Mouse (Mus musculus) Patski (cell line): Measurements from ENCODE around the gene Gm11214. TPM values are rescaled to one million over a fixed set of nuclear protein-coding genes. Genes with fewer than 3 reads are reported as not detected.
A peak's percentile ranks its signal among the peaks of the same experiment; 100 is the strongest.

Experiments
- ATAC-seq: fragments of 100-300 bp; one replicate; pipeline ENCODE4 v1.8.0; 2021
- CTCF ChIA-PET: fragments of 350-600 bp; sonication (Branson Sonifier 250); formaldehyde crosslinking; loops from one replicate; lab custom pipeline; 2022; ENCODE audit warnings: inconsistent platforms; lab: Charles Lee
- POLR2A ChIA-PET: fragments of 350-600 bp; sonication (Branson Sonifier 250); formaldehyde crosslinking; loops from one replicate; lab custom pipeline; 2022; ENCODE audit warnings: antibody characterized with exemption, inconsistent platforms; lab: Charles Lee
- DNase-seq: peaks from one replicate; pipeline ENCODE4 v3.0.0-alpha.2; 2011; ENCODE audit warnings: low read depth, low spot score
- H3K27me3 ChIP-seq: fragments of 371-371 bp; one replicate; pipeline ENCODE4 v1.5.1; 2021
- CTCF ChIP-seq: fragments of 100-300 bp; IDR thresholded peaks from one replicate; pipeline ENCODE4 v1.5.1; 2021
- in situ Hi-C: fragments of 300-500 bp; cut with MboI; formaldehyde crosslinking; loops from 3 replicates; pipeline ENCODE4 v1.11.1; 2018; ENCODE audit warnings: low pct_unique_long_range_greater_than_20kb, mixed read lengths
- polyA plus RNA-seq: library from polyadenylated mRNA; unstranded; gene quantifications from one replicate; pipeline ENCODE4 v1.2.3, GENCODE M21; 2021

Gene Gm11214
- polyA plus RNA-seq, 1 experiment from 2014 or later, result not detected

GRCm38 (mm10) chr4:63692351-63692750, 29.2 kb upstream of the Gm11214 start:
- ChIA-PET POLR2A (no interaction called here), CTCF (interaction anchor here (2.0 kb wide), 1 partner anchor 12 kb away, joined by 5 read pairs; no protein-coding TSS in a partner anchor)
- no peak for TF ChIP-seq CTCF
- in situ Hi-C loops, result loop anchor here (25.0 kb wide), 1 partner anchor 795 kb away; no protein-coding TSS in a partner anchor
- no peak for ATAC-seq
- DNase-seq, result no peak
- no peaks in the 10 kb centered on the region for H3K27me3 ChIP-seq

DNA sequence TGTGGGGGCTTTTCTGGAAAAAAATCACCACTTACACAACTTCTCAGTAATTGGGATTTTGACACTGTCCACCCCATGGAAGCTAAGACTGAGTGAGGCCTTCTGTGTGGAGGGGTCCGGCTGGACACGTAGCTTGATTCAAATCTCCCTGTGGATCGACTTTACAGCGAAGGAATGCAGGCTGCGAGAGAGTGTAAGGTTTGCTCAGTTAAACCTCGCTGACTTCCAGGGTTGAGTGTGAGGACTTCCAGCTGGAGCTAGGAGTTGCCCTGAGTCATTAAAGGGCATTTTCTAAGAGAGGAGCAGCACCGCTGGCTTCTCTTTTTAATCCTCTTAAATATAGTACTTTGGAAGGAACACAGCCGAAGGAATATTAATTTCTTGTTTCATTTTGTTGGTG, 24.2 kb upstream of the Gm11214 start:
- in situ Hi-C loops, result loop anchor here (5.0 to 25.0 kb wide), 4 partner anchors 155 to 800 kb away; no protein-coding TSS in a partner anchor

GRCm38 (mm10) chr4:63686157-63686556, 23.0 kb upstream of the Gm11214 start:
- in situ Hi-C loops, result loop anchor here (5.0 to 25.0 kb wide), 4 partner anchors 156 to 801 kb away; no protein-coding TSS in a partner anchor
- no peaks in the 10 kb centered on the region for H3K27me3 ChIP-seq
- POLR2A ChIA-PET, result no interaction called here
- TF ChIP-seq CTCF, result peak; percentile 74
- CTCF ChIA-PET, result interaction anchor here (0.7 to 2.2 kb wide), 17 partner anchors 11 to 269 kb away, joined by 3 to 15 read pairs (median 5); no protein-coding TSS in a partner anchor
- DNase-seq, result no peak
- ATAC-seq, result no peak

More for the DNA sequence above, 24.2 kb upstream of the Gm11214 start:
- ChIA-PET CTCF (interaction anchor here (0.8 to 2.6 kb wide), 13 partner anchors 9 to 162 kb away, joined by 3 to 15 read pairs (median 5); partner anchors contain the start of gene Tex48), POLR2A (no interaction called here)
- TF ChIP-seq CTCF, result no peak
- no peaks in the 10 kb centered on the region for H3K27me3 ChIP-seq
- DNase-seq (no peak), ATAC-seq (no peak)

DNA sequence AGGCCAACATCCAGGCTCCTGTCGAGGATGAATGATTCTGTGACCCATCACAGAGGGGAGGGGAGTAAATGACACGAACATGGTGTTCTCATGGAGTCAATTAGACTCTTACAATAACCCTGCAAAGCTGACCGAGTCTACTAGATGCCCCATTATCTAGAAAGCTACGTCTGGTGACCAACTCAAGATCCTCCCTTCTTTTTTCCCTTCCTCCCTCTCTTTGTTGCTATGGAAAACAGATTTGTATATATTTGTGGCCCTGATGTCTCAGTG, 22.0 kb upstream of the Gm11214 start:
- POLR2A ChIA-PET, result no interaction called here
- ATAC-seq, result no peak

DNA sequence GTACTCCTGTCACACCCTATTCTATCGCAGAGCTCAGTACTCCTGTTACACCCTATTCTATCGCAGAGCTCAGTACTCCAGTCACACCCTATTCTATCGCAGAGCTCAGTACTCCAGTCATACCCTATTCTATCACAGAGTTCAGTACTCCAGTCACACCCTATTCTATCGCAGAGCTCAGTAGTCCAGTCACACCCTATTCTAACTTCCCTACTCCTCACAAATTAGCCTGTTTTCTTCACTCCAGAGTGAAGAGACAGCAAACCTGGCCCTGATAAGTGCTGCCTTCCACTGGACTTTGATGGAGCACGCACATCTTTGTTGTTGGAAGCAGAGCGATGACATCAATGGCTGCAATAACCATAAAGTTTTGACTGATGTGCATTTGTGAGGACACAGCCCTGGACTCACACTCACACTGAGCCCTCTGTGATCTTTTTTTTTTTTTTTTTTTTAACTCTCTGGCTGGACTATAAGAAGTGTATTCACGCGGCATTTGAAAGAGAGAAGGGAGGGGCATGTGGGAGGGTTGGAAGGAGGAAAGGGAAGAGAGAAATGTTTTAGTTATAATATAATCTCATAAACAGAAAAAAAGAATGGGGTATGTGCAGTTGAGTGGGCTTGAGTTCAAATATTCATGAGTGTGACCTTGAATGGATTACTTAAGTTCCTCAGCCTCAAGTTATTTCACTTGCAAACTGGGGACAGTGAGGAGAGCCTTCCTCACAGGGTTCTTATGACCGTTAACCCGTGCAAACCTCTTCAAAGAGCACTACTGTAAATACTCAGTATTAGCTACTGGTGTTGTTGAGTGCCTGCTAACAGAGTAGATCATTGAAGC, 21.5 kb upstream of the Gm11214 start:
- ATAC-seq, result no peak
- no peak for TF ChIP-seq CTCF
- H3K27me3 ChIP-seq, result no peaks in the 10 kb centered on the region
- DNase-seq, result no peak
- in situ Hi-C loops, result loop anchor here (5.0 to 25.0 kb wide), 4 partner anchors 158 to 803 kb away; no protein-coding TSS in a partner anchor
- ChIA-PET POLR2A (no interaction called here), CTCF (interaction anchor here (2.2 kb wide), 1 partner anchor 10 kb away, joined by 8 read pairs; no protein-coding TSS in a partner anchor)

More for the DNA sequence above, 22.0 kb upstream of the Gm11214 start:
- CTCF ChIA-PET, result interaction anchor here (2.2 kb wide), 1 partner anchor 11 kb away, joined by 8 read pairs; no protein-coding TSS in a partner anchor
- no peaks in the 10 kb centered on the region for H3K27me3 ChIP-seq
- no peak for TF ChIP-seq CTCF
- DNase-seq, result no peak
- in situ Hi-C loops, result loop anchor here (5.0 to 25.0 kb wide), 4 partner anchors 157 to 802 kb away; no protein-coding TSS in a partner anchor

DNA sequence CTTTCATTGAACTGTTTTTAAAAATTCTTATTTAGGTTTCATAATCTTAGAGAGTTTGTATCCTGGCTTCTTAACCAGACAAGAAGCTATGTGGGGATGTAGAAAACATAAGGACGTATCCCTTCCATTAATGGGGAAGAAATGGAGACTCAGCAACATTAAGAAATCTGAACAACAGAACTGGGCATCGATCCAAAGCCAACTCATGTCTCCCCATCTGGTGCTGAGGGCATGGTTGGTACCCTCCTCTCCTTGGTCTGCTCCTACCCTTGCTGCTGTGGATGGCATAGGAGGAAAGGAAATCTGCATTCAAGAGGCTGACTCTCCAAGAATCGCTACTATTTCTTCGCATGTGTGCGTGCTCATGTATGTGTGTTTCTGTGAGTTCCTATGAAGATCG, 20.5 kb upstream of the Gm11214 start:
- no peak for DNase-seq
- no peak for ATAC-seq
- H3K27me3 ChIP-seq, result no peaks in the 10 kb centered on the region
- POLR2A ChIA-PET, result no interaction called here
- CTCF ChIA-PET, result interaction anchor here (0.9 to 1.4 kb wide), 2 partner anchors 62 to 157 kb away, joined by 3 to 6 read pairs; partner anchors contain the start of gene Tex48
- in situ Hi-C loops, result loop anchor here (25.0 kb wide), 1 partner anchor 804 kb away; no protein-coding TSS in a partner anchor
- no peak for TF ChIP-seq CTCF

- CTCF ChIA-PET, result interaction anchor here (0.9 to 1.4 kb wide), 2 partner anchors 61 to 157 kb away, joined by 3 to 6 read pairs; partner anchors contain the start of gene Tex48
- H3K27me3 ChIP-seq, result no peaks in the 10 kb centered on the region
- POLR2A ChIA-PET, result no interaction called here
- DNase-seq (no peak), ATAC-seq (no peak)
- in situ Hi-C loops, result loop anchor here (25.0 kb wide), 1 partner anchor 804 kb away; no protein-coding TSS in a partner anchor
- no peak for TF ChIP-seq CTCF
These were observed 19.9 kb upstream of the Gm11214 start for GRCm38 (mm10) chr4:63683056-63683455.

DNA sequence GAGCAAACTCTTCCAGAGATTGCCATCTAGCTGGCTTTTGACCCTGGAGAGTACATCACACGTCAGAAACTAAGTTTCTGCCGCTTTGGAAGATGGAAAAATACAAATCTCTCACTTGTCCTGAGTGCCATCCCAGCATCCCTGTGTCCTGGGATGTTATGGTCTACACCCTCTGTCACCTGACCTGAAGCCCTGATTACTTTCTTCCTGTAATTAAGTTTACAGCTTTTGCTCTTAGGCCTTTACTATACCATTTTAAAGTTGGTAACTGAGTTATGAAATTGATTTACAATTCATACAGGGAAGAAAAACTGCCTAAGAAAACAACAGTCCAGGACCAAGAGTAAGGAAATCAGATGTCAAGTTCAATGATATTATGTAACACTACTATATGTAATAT, 19.3 kb upstream of the Gm11214 start:
- DNase-seq (no peak), ATAC-seq (no peak)
- in situ Hi-C loops, result loop anchor here (25.0 kb wide), 1 partner anchor 805 kb away; no protein-coding TSS in a partner anchor
- ChIA-PET POLR2A (no interaction called here), CTCF (interaction anchor here (1.4 kb wide), 1 partner anchor 60 kb away, joined by 6 read pairs; the partner anchor contains the start of gene Tex48)
- TF ChIP-seq CTCF, result no peak
- H3K27me3 ChIP-seq, result no peaks in the 10 kb centered on the region

DNA sequence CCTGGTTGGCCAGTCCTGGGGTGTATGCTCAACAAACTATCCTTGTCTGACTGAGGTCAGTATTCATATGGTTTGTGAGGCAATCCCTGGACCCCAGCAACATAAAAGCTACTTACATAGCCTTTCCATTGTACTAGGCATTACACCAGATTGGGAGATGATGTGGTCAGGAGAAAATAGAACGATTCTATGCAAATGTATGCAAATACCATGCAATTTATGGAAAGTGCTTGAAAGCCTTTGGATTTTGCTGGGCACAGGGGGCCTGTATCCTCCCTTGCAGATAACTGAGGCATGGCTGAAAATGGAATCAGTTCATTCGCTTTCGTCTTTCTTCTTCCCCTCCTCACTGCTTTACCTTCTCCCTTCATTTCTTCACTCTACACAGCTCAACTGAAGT, 18.4 kb upstream of the Gm11214 start:
- TF ChIP-seq CTCF, result no peak
- ChIA-PET CTCF (no interaction called here), POLR2A (no interaction called here)
- no peaks in the 10 kb centered on the region for H3K27me3 ChIP-seq
- in situ Hi-C loops, result loop anchor here (25.0 kb wide), 1 partner anchor 806 kb away; no protein-coding TSS in a partner anchor
- DNase-seq (no peak), ATAC-seq (no peak)

DNA sequence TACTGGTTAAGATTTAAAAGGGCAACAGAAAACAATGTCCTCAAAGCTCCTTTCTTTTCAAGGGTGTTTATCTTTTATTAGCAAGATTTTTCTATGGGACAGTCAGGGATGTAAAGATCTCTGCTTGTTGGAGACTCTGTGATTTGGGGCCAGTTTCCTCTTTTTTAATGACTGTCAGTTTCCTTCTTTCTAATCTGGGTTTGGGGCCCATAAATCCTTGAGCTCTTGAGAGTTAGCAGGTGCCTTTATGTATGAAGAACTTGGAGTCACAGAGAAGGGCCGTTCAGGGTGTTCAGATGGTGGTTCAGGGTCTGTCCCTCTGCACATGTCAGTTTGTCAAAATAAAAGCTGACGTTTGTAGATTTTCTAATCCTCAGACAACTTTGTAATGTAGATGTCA, 11.9 kb upstream of the Gm11214 start:
- ChIA-PET CTCF (interaction anchor here (2.6 kb wide), 1 partner anchor 11 kb away, joined by 8 read pairs; no protein-coding TSS in a partner anchor), POLR2A (no interaction called here)
- ATAC-seq (no peak), DNase-seq (no peak)
- no peaks in the 10 kb centered on the region for H3K27me3 ChIP-seq
- TF ChIP-seq CTCF, result no peak
- in situ Hi-C loops, result loop anchor here (25.0 kb wide), 1 partner anchor 812 kb away; no protein-coding TSS in a partner anchor
